Mouse (Mus musculus): ENCODE measurements around the gene Ndufa6.

The Ndufa6 gene

DNA sequence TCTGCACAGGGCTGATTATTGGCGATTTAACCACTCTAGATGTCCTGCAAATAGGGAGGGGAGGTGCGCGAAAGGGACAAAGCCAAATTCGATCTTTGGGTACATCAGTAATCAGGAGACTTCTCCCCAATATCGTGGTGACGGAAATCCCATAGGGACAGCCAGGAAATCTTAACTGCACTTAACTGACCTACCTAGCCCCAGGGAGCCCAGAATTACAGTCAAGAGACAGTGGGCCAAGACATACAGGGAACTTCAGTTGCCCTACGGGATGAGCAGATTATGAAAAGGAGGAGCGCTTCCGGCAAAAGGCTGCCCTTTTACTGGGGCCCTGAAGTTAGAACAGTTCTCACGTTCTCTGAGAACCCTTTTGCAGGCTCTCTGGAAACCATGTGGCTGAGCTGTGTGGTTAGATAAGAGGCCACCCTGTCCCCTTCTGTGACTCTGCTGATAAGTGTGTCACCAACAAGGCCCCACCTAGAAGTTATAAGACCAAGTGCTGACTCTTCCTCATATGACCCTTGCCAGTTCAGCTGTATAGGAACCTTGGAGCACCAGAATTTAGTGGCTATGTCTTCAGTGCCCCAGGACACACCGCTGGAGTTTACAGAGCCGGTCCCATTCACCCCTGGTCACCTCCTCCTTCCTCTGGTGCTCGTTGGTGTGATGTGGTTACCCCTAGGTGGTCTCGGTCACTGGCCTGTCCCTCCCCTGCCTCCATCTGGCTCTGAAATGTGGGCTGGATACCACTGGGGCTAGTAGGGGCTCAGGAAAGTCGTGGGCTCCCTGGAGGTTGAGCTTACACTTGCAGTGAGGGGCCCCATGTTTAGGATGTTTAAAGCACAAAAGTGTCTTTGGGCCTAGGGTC lies 12.2 kb downstream of the Ndufa6 start:
- DNase-seq (ENCODE audit: low spot score in 2 of 2), result no peak

GRCm38 (mm10) chr15:82341036-82341501 lies 13.1 kb downstream of the Ndufa6 start:
- DNase-seq (ENCODE audit: low spot score in 2 of 2), result peak in 1 of 2 experiments; percentile 34

GRCm38 (mm10) chr15:82340414-82341035 lies 13.6 kb downstream of the Ndufa6 start:
- DNase-seq (ENCODE audit: low spot score in 2 of 2), result peak in 1 of 2 experiments; percentile 25

- DNase-seq (ENCODE audit: low spot score in 2 of 2), result no peak
Measured at GRCm38 (mm10) chr15:82339634-82340254, 14.4 kb downstream of the Ndufa6 start.

- DNase-seq (ENCODE audit: low spot score in 2 of 2), result peak in 1 of 2 experiments; percentile 30
Measured at GRCm38 (mm10) chr15:82339150-82339549, 15.0 kb downstream of the Ndufa6 start.

DNA sequence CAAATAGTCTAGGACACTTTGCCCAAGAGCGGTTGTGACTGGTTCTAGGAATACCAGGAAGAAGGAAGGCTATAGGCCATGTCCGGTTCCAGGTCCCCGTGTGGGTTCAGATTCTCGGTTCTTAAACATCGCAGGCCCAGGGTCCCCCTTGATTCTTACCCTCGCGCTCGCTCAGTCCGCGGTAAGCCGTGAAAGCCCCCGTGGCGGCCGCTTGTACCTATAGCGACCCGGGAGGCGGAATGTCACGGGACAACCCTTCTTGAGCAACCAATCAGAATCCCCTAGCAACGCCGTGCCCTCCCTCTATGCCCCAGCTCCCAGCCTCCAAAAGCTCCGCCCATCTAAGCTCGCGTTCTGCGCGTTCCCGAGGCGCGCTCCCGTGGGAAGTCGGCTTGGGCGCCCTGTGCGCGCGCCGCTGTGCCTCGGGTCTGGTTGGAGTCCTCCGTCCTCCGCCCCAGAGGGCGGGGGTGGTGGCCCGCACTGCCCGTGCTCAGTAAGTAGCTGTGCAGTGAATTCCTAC lies 15.5 kb downstream of the Ndufa6 start, which contains the start of the genes Naga, Pheta2 and Smdt1:
Gene Naga, minus strand, starts transcription at position 333 of the 520 bp plus-strand sequence.
Gene Pheta2, plus strand, starts transcription at position 350 of the 520 bp plus-strand sequence.
Gene Smdt1, plus strand, starts transcription at position 367 of the 520 bp plus-strand sequence.
- peak; percentile 96 for DNase-seq (ENCODE audit: low spot score in 2 of 2)

DNA sequence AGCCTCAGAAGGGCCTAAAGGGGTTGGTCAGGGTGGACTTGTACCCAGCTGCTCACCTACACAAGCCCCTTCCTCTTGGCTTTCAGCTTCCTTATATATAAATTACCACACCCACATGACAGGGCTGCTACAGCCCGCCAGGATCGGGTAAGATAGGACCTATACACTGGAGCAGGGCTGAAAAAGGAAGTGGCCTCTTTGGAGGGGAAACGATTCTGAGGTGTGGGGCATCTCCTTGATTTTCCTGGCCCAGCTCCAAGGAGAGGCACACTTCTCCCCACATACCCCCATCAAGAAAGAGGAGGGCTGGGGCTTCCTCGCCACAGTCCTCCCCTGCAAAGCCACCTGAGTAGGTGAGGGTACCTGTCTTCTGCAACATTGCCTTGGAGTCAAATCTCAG lies 16.2 kb downstream of the Ndufa6 start:
- DNase-seq (ENCODE audit: low spot score in 2 of 2), result peak in 1 of 2 experiments; percentile 36

- no peak for DNase-seq (ENCODE audit: low spot score in 2 of 2)
Measured at GRCm38 (mm10) chr15:82336629-82337028, 17.5 kb downstream of the Ndufa6 start.

DNA sequence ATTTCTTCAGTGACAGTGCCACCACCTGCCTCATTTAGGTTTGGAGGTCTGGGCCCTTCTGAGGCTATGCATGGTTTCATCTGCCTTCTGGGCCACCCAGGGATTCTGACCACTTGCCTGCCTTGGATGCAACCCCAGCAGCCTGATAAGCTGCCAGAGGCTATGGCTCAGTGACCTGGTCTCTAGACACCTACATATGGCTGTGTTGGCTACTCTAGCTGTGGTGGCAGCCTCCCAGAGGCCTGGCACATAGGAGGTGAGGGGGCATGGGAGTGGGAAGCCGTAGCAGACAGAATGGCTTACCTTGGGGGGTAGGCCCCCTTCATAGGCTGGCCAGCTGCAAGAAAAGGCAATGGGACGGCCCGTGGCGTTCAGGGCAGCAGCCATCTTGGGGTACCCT lies 18.9 kb downstream of the Ndufa6 start:
- no peak for DNase-seq (ENCODE audit: low spot score in 2 of 2)

GRCm38 (mm10) chr15:82325382-82325781 lies 28.7 kb downstream of the Ndufa6 start:
- DNase-seq (ENCODE audit: low spot score in 2 of 2), result no peak

- DNase-seq (ENCODE audit: low spot score in 2 of 2), result no peak
Measured at GRCm38 (mm10) chr15:82322195-82322594, 31.9 kb downstream of the Ndufa6 start.

DNA sequence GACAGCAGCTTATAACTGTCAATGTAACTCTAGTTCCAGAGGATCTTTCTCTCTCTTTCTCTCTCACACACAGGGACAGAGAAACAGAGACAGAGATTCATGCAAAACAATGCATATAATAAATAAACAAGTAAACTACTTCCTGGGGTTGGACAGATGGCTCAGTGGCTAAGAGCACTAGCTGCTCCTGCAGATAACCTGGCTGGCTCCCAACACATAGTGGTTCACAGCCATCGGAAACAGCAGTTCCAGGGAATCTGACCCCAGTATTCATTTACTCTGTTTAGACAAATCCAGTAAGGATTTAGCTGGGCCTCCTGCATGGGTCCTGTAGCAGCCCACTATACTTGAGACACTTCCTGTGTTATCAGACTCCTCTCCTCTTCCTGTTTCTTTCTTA lies 34.5 kb downstream of the Ndufa6 start:
- DNase-seq (ENCODE audit: low spot score in 2 of 2), result no peak

GRCm38 (mm10) chr15:82317839-82318238 lies 36.3 kb downstream of the Ndufa6 start:
- DNase-seq (ENCODE audit: low spot score in 2 of 2), result no peak

DNA sequence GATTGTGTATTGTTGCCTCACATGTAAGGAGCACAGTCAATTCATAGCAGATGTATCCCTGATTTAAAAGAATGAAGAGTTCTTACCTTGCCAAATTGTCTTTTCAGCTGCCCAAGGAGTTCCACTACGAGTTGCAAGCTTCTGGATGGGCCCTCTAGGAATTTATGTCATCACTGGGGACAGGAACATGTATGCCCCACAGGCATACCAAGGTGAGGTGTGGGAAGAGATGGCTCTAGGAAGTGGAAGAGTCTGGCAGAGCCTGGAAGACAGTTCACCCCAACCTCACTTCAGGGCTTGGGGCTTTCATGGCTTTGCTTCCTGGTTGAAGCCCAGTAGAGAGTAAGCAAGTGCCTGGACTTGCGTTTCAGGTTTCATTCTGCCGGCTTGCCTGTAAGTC lies 45.7 kb downstream of the Ndufa6 start:
- no peak for DNase-seq (ENCODE audit: low spot score in 2 of 2)

- DNase-seq (ENCODE audit: low spot score in 2 of 2), result no peak
Measured at GRCm38 (mm10) chr15:82307107-82307506, 47.0 kb downstream of the Ndufa6 start.

Measured in right cerebral cortex, postnatal 10 days (tissue).